Mouse (Mus musculus) hindbrain, embryonic 13.5 days (tissue): Measurements from ENCODE around the gene C1galt1. TPM values are rescaled to one million over a fixed set of nuclear protein-coding genes. Genes with fewer than 3 reads are reported as not detected.
A peak's percentile ranks its signal among the peaks of the same experiment; 100 is the strongest.

Source experiments
- ATAC-seq: fragments of 200-750 bp; cut with Nextera tagmentation; 2 replicates; pipeline ENCODE4 v1.8.0; 2017; ENCODE audit warnings: moderate TSS enrichment; ENCODE audit not compliant: low FRiP score
- H3K27ac ChIP-seq: fragments of 300-500 bp; sonication (generic); 2 replicates; pipeline ENCODE4 v1.5.1; 2015; ENCODE audit warnings: inconsistent platforms, mild to moderate bottlenecking, moderate library complexity
- H3K27me3 ChIP-seq: fragments of 300-500 bp; sonication (generic); 2 replicates; pipeline ENCODE4 v1.6.1; 2015; ENCODE audit warnings: mild to moderate bottlenecking, inconsistent platforms
- H3K36me3 ChIP-seq: fragments of 300-500 bp; sonication (generic); 2 replicates; pipeline ENCODE4 v1.6.1; 2015; ENCODE audit warnings: mild to moderate bottlenecking, inconsistent platforms
- H3K4me1 ChIP-seq: fragments of 300-500 bp; sonication (generic); replicated peaks from 2 replicates; pipeline ENCODE4 v1.6.1; 2015; ENCODE audit warnings: inconsistent platforms
- H3K4me2 ChIP-seq: fragments of 300-500 bp; sonication (generic); 2 replicates; pipeline ENCODE4 v1.6.1; 2015; ENCODE audit warnings: inconsistent platforms, mild to moderate bottlenecking, moderate library complexity
- H3K4me3 ChIP-seq: fragments of 300-500 bp; sonication (generic); 2 replicates; pipeline ENCODE4 v1.5.1; 2015; ENCODE audit warnings: mild to moderate bottlenecking, inconsistent platforms
- H3K9ac ChIP-seq: fragments of 300-500 bp; sonication (generic); 2 replicates; pipeline ENCODE4 v1.6.1; 2015; ENCODE audit warnings: mild to moderate bottlenecking, inconsistent platforms
- H3K9me3 ChIP-seq: fragments of 300-500 bp; sonication (generic); 2 replicates; pipeline ENCODE4 v1.6.1; 2016; ENCODE audit warnings: inconsistent platforms
- WGBS: fragments of 180-500 bp; shearing (Covaris S2); methylation state at CpG from one replicate; pipeline ENCODE4 v1.1.7; 2015; 5-methylcytosine and 5-hydroxymethylcytosine counted together
- polyA plus RNA-seq: library from polyadenylated mRNA; unstranded; fragments of >200 nt; fragmentation: Nextera tagmentation; extraction: Ambion mirVana; gene quantifications from 2 replicates; pipeline ENCODE4 v1.2.1, GENCODE M21; 2015

Gene C1galt1
- polyA plus RNA-seq, 1 experiment from 2014 or later = 1.5 TPM

- H3K4me2 ChIP-seq = peak overlapping the region; percentile 38
- 80% methylated on average over 8 of the region's 8 CpGs for WGBS
These were observed 2.2 kb downstream of the C1galt1 start for GRCm38 (mm10) chr6:7846726-7847439.

DNA sequence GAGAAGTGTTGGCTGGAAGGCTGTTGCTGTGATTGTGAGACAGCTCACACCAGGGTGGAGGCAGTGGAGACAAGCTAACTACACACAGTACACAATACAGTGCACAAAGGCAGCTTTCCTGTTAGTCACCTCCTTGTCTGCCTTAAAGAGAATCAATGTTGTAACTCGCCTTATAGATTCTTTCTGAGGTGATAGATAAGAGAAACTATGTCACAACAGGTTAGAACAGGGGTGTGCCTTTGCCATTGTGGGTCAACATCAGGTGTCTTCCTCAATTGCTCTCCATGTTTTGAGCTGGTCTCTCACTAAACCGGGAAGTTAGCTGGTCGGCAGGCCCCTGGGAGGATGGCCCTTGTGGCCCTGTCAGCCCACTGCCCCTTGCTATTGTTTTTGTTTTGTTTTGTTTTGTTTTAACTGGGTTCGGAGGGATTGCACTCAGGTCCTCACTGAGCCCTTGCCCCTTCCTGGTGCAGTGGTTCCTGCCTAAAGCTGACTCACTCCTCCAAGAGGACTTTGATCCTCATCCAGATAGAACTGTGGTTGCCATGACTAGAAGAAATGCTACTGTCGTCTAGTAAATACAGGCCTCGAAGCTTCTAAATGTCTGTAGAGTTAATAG is 3.4 kb downstream of the C1galt1 start:
- H3K4me2 ChIP-seq = 0 out of 2 replicates have a peak overlapping the region, but pooled peaks have one; percentile 38
- H3K4me1 ChIP-seq = peaks cover 24% of the 10 kb centered on the region
- no peaks in the 10 kb centered on the region for H3K27me3 ChIP-seq
- H3K9me3 ChIP-seq = no peaks in the 10 kb centered on the region
- no peak for ATAC-seq
- 65% methylated on average over 6 of the region's 6 CpGs for WGBS
- no peak overlapping the region for H3K9ac ChIP-seq
- H3K27ac ChIP-seq = no peak overlapping the region
- no peaks in the 10 kb centered on the region for H3K36me3 ChIP-seq
- no peak overlapping the region for H3K4me3 ChIP-seq

More at GRCm38 (mm10) chr6:7846726-7847439, 2.2 kb downstream of the C1galt1 start:
- Histone ChIP-seq H3K9me3 (no peaks in the 10 kb centered on the region), H3K36me3 (no peaks in the 10 kb centered on the region), H3K9ac (peak overlapping the region; percentile 24; the same call in 1 of the 2 replicates), H3K27me3 (no peaks in the 10 kb centered on the region), H3K27ac (no peak overlapping the region), H3K4me1 (peaks cover 24% of the 10 kb centered on the region), H3K4me3 (no peak overlapping the region)
- ATAC-seq = no peak

GRCm38 (mm10) chr6:7848714-7849113 is 4.1 kb downstream of the C1galt1 start:
- no peak for ATAC-seq
- H3K4me3 ChIP-seq = no peak overlapping the region
- no peaks in the 10 kb centered on the region for H3K27me3 ChIP-seq
- no peak overlapping the region for H3K4me2 ChIP-seq
- no peaks in the 10 kb centered on the region for H3K9me3 ChIP-seq
- H3K9ac ChIP-seq = no peak overlapping the region
- WGBS = 88% methylated on average over 9 of the region's 9 CpGs
- H3K36me3 ChIP-seq = no peaks in the 10 kb centered on the region
- H3K27ac ChIP-seq = no peak overlapping the region
- H3K4me1 ChIP-seq = peaks cover 24% of the 10 kb centered on the region

DNA sequence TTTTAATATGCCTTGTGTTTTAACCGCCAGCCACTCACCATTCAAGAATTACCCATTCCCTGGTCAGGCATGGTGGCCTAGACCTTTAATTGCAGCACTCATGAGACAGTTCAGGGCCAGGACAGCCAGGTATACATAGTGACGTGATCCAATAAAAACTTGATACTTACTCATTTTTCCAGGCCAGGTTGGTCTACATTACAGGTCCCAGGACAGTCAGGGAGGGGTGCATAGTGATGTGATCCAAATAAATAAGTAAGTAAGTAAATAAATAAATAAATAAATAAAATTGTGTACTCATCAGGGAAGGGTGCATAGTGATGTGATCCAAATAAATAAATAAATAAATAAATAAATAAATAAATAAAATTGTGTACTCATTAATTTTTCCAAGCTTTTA is 6.4 kb downstream of the C1galt1 start:
- no peak overlapping the region for H3K27ac ChIP-seq
- peaks cover 18% of the 10 kb centered on the region for H3K4me1 ChIP-seq
- WGBS = 85% methylated on average over 2 of the region's 2 CpGs
- no peak overlapping the region for H3K4me2 ChIP-seq
- no peak for ATAC-seq
- no peaks in the 10 kb centered on the region for H3K9me3 ChIP-seq
- no peak overlapping the region for H3K9ac ChIP-seq
- H3K4me3 ChIP-seq = no peak overlapping the region
- no peaks in the 10 kb centered on the region for H3K27me3 ChIP-seq
- H3K36me3 ChIP-seq = no peaks in the 10 kb centered on the region

- WGBS = 75% methylated on average over 1 of the region's 1 CpGs
- Histone ChIP-seq H3K36me3 (no peaks in the 10 kb centered on the region), H3K27ac (no peak overlapping the region), H3K4me3 (no peak overlapping the region), H3K4me1 (peaks cover 5% of the 10 kb centered on the region), H3K4me2 (no peak overlapping the region), H3K9ac (no peak overlapping the region), H3K9me3 (no peaks in the 10 kb centered on the region), H3K27me3 (no peaks in the 10 kb centered on the region)
- ATAC-seq = no peak
These were observed 8.3 kb downstream of the C1galt1 start for GRCm38 (mm10) chr6:7852919-7853318.

GRCm38 (mm10) chr6:7853461-7853860 is 8.8 kb downstream of the C1galt1 start:
- H3K4me3 ChIP-seq = no peak overlapping the region
- no peak overlapping the region for H3K27ac ChIP-seq
- H3K9ac ChIP-seq = no peak overlapping the region
- no peak for ATAC-seq
- no peaks in the 10 kb centered on the region for H3K27me3 ChIP-seq
- H3K4me1 ChIP-seq = no peaks in the 10 kb centered on the region
- no peaks in the 10 kb centered on the region for H3K9me3 ChIP-seq
- no peak overlapping the region for H3K4me2 ChIP-seq
- H3K36me3 ChIP-seq = no peaks in the 10 kb centered on the region
- 80% methylated on average over 3 of the region's 3 CpGs for WGBS

GRCm38 (mm10) chr6:7856682-7857290 is 12.1 kb downstream of the C1galt1 start:
- H3K9ac ChIP-seq = no peak overlapping the region
- H3K27ac ChIP-seq = no peak overlapping the region
- no peaks in the 10 kb centered on the region for H3K9me3 ChIP-seq
- WGBS = 84% methylated on average over 5 of the region's 5 CpGs
- H3K4me1 ChIP-seq = no peaks in the 10 kb centered on the region
- H3K27me3 ChIP-seq = no peaks in the 10 kb centered on the region
- no peak overlapping the region for H3K4me3 ChIP-seq
- H3K36me3 ChIP-seq = no peaks in the 10 kb centered on the region
- H3K4me2 ChIP-seq = no peak overlapping the region
- no peak for ATAC-seq

DNA sequence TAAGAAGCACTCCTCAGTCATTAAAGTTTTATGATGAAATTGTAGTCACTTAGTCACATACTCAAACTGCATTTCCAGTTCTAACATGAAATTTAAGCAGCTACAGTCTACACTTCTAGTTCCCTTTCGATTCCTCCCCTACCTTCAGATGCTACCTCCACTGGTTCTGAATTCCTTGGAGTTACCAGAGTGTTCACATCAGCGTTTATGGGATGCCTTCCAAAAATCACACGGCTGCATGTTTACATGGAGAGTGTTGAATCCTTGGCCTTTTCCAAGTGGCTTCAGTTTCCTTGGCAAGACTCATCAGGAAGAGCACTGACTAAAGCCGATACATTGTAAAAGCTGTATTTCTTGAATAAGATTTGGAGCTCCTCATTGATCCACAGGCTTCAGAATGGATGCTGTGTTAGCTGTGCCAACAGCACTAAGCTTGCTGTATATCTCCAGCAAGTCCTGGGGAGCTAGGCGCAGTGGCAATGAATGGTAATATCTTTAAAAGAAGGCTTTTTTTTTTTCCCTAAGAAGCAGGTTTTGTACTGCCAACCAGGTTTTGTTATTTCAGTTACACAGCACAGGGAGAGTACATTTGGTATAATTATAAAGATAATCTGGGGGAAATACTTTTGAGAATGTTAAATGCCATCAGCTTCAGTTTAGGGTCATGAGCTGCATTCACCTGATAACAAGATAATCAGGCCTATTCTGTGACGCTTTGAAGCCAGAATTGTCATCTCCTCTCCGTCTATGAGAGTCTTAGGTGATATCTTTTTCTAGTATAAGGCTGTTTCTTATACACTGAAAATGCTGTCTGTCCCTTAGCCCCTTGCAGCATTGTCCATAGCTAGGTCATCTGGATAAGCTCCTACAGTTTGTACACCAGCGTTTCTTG is 13.0 kb downstream of the C1galt1 start:
- WGBS = 88% methylated on average over 8 of the region's 8 CpGs
- Histone ChIP-seq H3K9me3 (no peaks in the 10 kb centered on the region), H3K4me2 (no peak overlapping the region), H3K36me3 (no peaks in the 10 kb centered on the region), H3K27me3 (no peaks in the 10 kb centered on the region), H3K27ac (no peak overlapping the region), H3K4me3 (no peak overlapping the region), H3K9ac (no peak overlapping the region), H3K4me1 (no peaks in the 10 kb centered on the region)
- ATAC-seq = no peak

- no peak overlapping the region for H3K4me3 ChIP-seq
- no peak overlapping the region for H3K9ac ChIP-seq
- no peak overlapping the region for H3K27ac ChIP-seq
- no peak overlapping the region for H3K4me2 ChIP-seq
- H3K4me1 ChIP-seq = no peaks in the 10 kb centered on the region
- no peaks in the 10 kb centered on the region for H3K36me3 ChIP-seq
- H3K27me3 ChIP-seq = no peaks in the 10 kb centered on the region
- 82% methylated on average over 5 of the region's 5 CpGs for WGBS
- ATAC-seq = no peak
- H3K9me3 ChIP-seq = no peaks in the 10 kb centered on the region
These were observed 13.9 kb downstream of the C1galt1 start for GRCm38 (mm10) chr6:7858586-7858985.

DNA sequence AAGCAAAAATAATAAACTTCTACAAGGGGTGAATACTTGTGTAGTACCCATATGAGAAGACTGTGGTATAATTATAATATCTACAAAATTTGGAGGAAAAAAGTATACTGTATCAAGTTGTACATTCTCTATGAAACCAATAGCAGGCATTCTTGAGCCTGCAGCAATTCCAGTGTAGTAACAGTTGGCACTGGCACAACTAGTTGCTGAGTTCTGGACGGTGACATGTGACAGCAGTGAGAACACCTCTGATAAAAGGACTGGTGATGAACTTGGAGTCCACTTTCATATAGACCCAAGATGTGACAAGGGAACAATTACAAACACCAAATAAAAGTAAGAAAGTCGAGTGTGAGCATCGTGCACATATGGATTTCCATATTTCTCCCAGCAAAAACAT is 14.5 kb downstream of the C1galt1 start:
- Histone ChIP-seq H3K9me3 (no peaks in the 10 kb centered on the region), H3K27me3 (no peaks in the 10 kb centered on the region), H3K4me3 (no peak overlapping the region), H3K4me1 (no peaks in the 10 kb centered on the region), H3K9ac (no peak overlapping the region), H3K36me3 (peaks cover 1% of the 10 kb centered on the region; the same call in 1 of the 2 replicates), H3K4me2 (no peak overlapping the region), H3K27ac (no peak overlapping the region)
- ATAC-seq = no peak
- 93% methylated on average over 3 of the region's 3 CpGs for WGBS

GRCm38 (mm10) chr6:7861033-7861432 is 16.4 kb downstream of the C1galt1 start:
- H3K27me3 ChIP-seq = no peaks in the 10 kb centered on the region
- no peak overlapping the region for H3K9ac ChIP-seq
- no peak overlapping the region for H3K27ac ChIP-seq
- H3K36me3 ChIP-seq = peaks cover 12% of the 10 kb centered on the region
- H3K9me3 ChIP-seq = no peaks in the 10 kb centered on the region
- no peak overlapping the region for H3K4me2 ChIP-seq
- no peak for ATAC-seq
- WGBS = 75% methylated on average over 3 of the region's 3 CpGs
- no peak overlapping the region for H3K4me3 ChIP-seq
- no peaks in the 10 kb centered on the region for H3K4me1 ChIP-seq

- no peaks in the 10 kb centered on the region for H3K27me3 ChIP-seq
- no peak overlapping the region for H3K4me2 ChIP-seq
- H3K27ac ChIP-seq = no peak overlapping the region
- H3K4me3 ChIP-seq = no peak overlapping the region
- no peaks in the 10 kb centered on the region for H3K9me3 ChIP-seq
- 94% methylated on average over 4 of the region's 4 CpGs for WGBS
- ATAC-seq = no peak
- H3K36me3 ChIP-seq = peaks cover 21% of the 10 kb centered on the region
- H3K9ac ChIP-seq = no peak overlapping the region
- no peaks in the 10 kb centered on the region for H3K4me1 ChIP-seq
These were observed 18.7 kb downstream of the C1galt1 start for GRCm38 (mm10) chr6:7863354-7863753.
